Mouse (Mus musculus) heart, postnatal 14 days (tissue): Measurements from ENCODE around the gene Cldn18. TPM values are rescaled to one million over a fixed set of nuclear protein-coding genes. Genes with fewer than 3 reads are reported as not detected.

Experiments used
- DNase-seq, 2 experiments: peaks; one replicate each; pipeline ENCODE4 v3.0.0; 2021 to 2022
- intact Hi-C: fragments of 180-260 bp; cut with DNase I; formaldehyde crosslinking; loops from one replicate; pipeline ENCODE4 v1.15.1; 2025
- long read RNA-seq, 2 experiments: library from polyadenylated mRNA; stranded (forward); transcript quantifications; one replicate each; pipeline ENCODE4 v2.0.0; 2021
- total RNA-seq, 2 experiments: library from RNA; stranded (reverse); gene quantifications; 2 replicates each; pipeline ENCODE4 v1.2.3; 2021

The Cldn18 gene
- not detected for total RNA-seq
- long read RNA-seq, experiment 1: 0 reads
- long read RNA-seq, experiment 2, partial matches to known transcripts: 0 of 1 reads
- long read RNA-seq, experiment 2, other reads (novel, unspliced or antisense): 1 of 1 reads

GRCm38 (mm10) chr9:99717134-99717533, at the start of gene Cldn18:
TSS of gene Cldn18 (minus strand) at chr9:99717267.
- intact Hi-C loops: no loop called here
- no peak for DNase-seq

GRCm38 (mm10) chr9:99763530-99763929, 46.5 kb upstream of the Cldn18 start:
- no peak for DNase-seq
- intact Hi-C loops: no loop called here

GRCm38 (mm10) chr9:99750272-99750671, 33.2 kb upstream of the Cldn18 start:
- intact Hi-C loops: no loop called here
- DNase-seq: no peak

GRCm38 (mm10) chr9:99748279-99748678, 31.2 kb upstream of the Cldn18 start:
- no peak for DNase-seq
- intact Hi-C loops: no loop called here

- intact Hi-C loops: no loop called here
- DNase-seq: no peak
Observed at GRCm38 (mm10) chr9:99747731-99748130, 30.7 kb upstream of the Cldn18 start.

GRCm38 (mm10) chr9:99744548-99744947, 27.5 kb upstream of the Cldn18 start:
- no peak for DNase-seq

GRCm38 (mm10) chr9:99729943-99730646, 13.0 kb upstream of the Cldn18 start:
- peak; percentile 49 to 64 for DNase-seq
- intact Hi-C loops: no loop called here

More at GRCm38 (mm10) chr9:99744548-99744947, 27.5 kb upstream of the Cldn18 start:
- intact Hi-C loops: no loop called here

GRCm38 (mm10) chr9:99727819-99728218, 10.8 kb upstream of the Cldn18 start:
- intact Hi-C loops: no loop called here
- DNase-seq: no peak

GRCm38 (mm10) chr9:99725278-99725677, 8.2 kb upstream of the Cldn18 start:
- DNase-seq: no peak
- intact Hi-C loops: no loop called here

GRCm38 (mm10) chr9:99720011-99720410, 2.9 kb upstream of the Cldn18 start:
- intact Hi-C loops: no loop called here
- DNase-seq: no peak

GRCm38 (mm10) chr9:99710297-99710696, 6.8 kb downstream of the Cldn18 start:
- intact Hi-C loops: no loop called here
- no peak for DNase-seq

- DNase-seq: no peak
- intact Hi-C loops: no loop called here
Observed at GRCm38 (mm10) chr9:99709588-99710248, 7.3 kb downstream of the Cldn18 start.

GRCm38 (mm10) chr9:99707425-99708126, 9.5 kb downstream of the Cldn18 start:
- intact Hi-C loops: no loop called here
- no peak for DNase-seq

- intact Hi-C loops: no loop called here
- no peak for DNase-seq
Observed at GRCm38 (mm10) chr9:99706264-99706663, 10.8 kb downstream of the Cldn18 start.

- intact Hi-C loops: no loop called here
- DNase-seq: no peak
Observed at GRCm38 (mm10) chr9:99703711-99704110, 13.4 kb downstream of the Cldn18 start.

- DNase-seq: no peak
- intact Hi-C loops: no loop called here
Observed at GRCm38 (mm10) chr9:99702215-99702614, 14.9 kb downstream of the Cldn18 start.

- DNase-seq: no peak
- intact Hi-C loops: no loop called here
Observed at GRCm38 (mm10) chr9:99701187-99701586, 15.9 kb downstream of the Cldn18 start.

GRCm38 (mm10) chr9:99699752-99700389, 17.2 kb downstream of the Cldn18 start:
- no peak for DNase-seq
- intact Hi-C loops: no loop called here

GRCm38 (mm10) chr9:99694961-99695360, 22.1 kb downstream of the Cldn18 start:
- intact Hi-C loops: no loop called here
- DNase-seq: no peak

GRCm38 (mm10) chr9:99690386-99690785, 26.7 kb downstream of the Cldn18 start:
- no peak for DNase-seq
- intact Hi-C loops: no loop called here

- intact Hi-C loops: no loop called here
- DNase-seq: no peak
Observed at GRCm38 (mm10) chr9:99689796-99690195, 27.3 kb downstream of the Cldn18 start.
